Mouse (Mus musculus) liver, postnatal 0 days (tissue): Measurements from ENCODE around the gene Gas2l3. TPM values are rescaled to one million over a fixed set of nuclear protein-coding genes. Genes with fewer than 3 reads are reported as not detected.

Experiments used
- ATAC-seq: fragments of 200-750 bp; cut with Nextera tagmentation; 2 replicates; pipeline ENCODE4 v1.8.0; 2017; ENCODE audit warnings: mild to moderate bottlenecking, moderate library complexity
- DNase-seq: peaks from one replicate; pipeline ENCODE4 v3.0.0-alpha.2; 2016
- H3K27ac ChIP-seq: fragments of 300-500 bp; sonication (generic); 2 replicates; pipeline ENCODE4 v1.5.1; 2014; ENCODE audit warnings: antibody characterized with exemption, moderate library complexity, mild to moderate bottlenecking, low read depth
- H3K27me3 ChIP-seq: fragments of 300-500 bp; sonication (generic); 2 replicates; pipeline ENCODE4 v1.6.1; 2014; ENCODE audit warnings: low read length, control low read depth, mixed read lengths; ENCODE audit not compliant: insufficient read depth
- H3K36me3 ChIP-seq: fragments of 300-500 bp; sonication (generic); replicated peaks from 2 replicates; pipeline ENCODE4 v1.6.1; 2014; ENCODE audit warnings: mild to moderate bottlenecking, control low read depth, low read length, moderate library complexity, mixed read lengths; ENCODE audit not compliant: insufficient read depth
- H3K4me1 ChIP-seq: fragments of 300-500 bp; sonication (generic); 2 replicates; pipeline ENCODE4 v1.6.1; 2014; ENCODE audit warnings: antibody characterized with exemption, mild to moderate bottlenecking, control low read depth; ENCODE audit not compliant: insufficient read depth
- H3K4me2 ChIP-seq: fragments of 300-500 bp; sonication (generic); 2 replicates; pipeline ENCODE4 v1.6.1; 2014; ENCODE audit warnings: low read depth, mild to moderate bottlenecking, low read length, moderate library complexity, mixed read lengths
- H3K4me3 ChIP-seq: fragments of 300-500 bp; sonication (generic); 2 replicates; pipeline ENCODE4 v1.5.1; 2014; ENCODE audit warnings: low read depth, low read length
- H3K9ac ChIP-seq: fragments of 300-500 bp; sonication (generic); replicated peaks from 2 replicates; pipeline ENCODE4 v1.6.1; 2014; ENCODE audit warnings: mild to moderate bottlenecking, moderate library complexity
- H3K9me3 ChIP-seq: fragments of 300-500 bp; sonication (generic); 2 replicates; pipeline ENCODE4 v1.6.1; 2016; ENCODE audit warnings: mild to moderate bottlenecking, control low read depth, low read length, mixed read lengths
- CTCF ChIP-seq: sonication (generic); IDR thresholded peaks from 2 replicates; pipeline ENCODE4 v1.5.1; 2016; ENCODE audit warnings: antibody characterized with exemption, low read depth
- EP300 ChIP-seq: IDR thresholded peaks from 2 replicates; pipeline ENCODE4 v1.6.1; 2016; ENCODE audit warnings: antibody characterized with exemption, low read depth, mild to moderate bottlenecking
- WGBS: fragments of 180-500 bp; shearing (Covaris S2); extraction: QIAGEN DNeasy Blood & Tissue Kit; methylation state at CpG from one replicate; pipeline ENCODE4 v1.1.7; 2014; ENCODE audit not compliant: insufficient replicate concordance; 5-methylcytosine and 5-hydroxymethylcytosine counted together
- polyA plus RNA-seq: library from polyadenylated mRNA; unstranded; fragments of >200 nt; fragmentation: Nextera tagmentation; extraction: Ambion mirVana; gene quantifications from 2 replicates; pipeline ENCODE4 v1.2.1, GENCODE M21; 2015

The Gas2l3 gene
- polyA plus RNA-seq, 1 experiment from 2014 or later: 2.9 TPM

DNA sequence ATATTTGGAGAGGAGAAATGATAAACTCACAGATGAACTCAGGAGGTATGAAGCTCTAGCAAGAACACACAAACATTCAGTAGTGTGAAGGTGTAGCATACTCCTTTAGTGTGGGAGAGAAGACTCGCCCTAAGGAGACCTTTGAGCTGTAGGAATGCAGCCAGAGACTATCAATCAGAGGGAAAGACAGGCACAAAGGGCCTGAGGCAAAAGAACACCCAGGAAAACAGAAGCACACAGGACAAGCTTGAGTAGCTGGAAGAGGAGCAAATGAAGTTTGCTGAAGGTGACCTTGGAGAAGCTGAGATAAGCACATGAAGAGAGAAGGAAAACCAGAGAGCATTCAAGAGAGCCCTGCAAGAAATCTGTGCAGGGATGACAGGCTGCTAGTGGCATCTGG lies 73.7 kb downstream of the Gas2l3 start:
- 53% methylated on average over 1 of the region's 1 CpGs for WGBS
- DNase-seq (no peak), ATAC-seq (no peak)
- Histone ChIP-seq H3K4me2 (no peak overlapping the region), H3K27me3 (no peaks in the 10 kb centered on the region), H3K36me3 (no peaks in the 10 kb centered on the region), H3K4me1 (no peaks in the 10 kb centered on the region), H3K9ac (no peak overlapping the region), H3K9me3 (no peaks in the 10 kb centered on the region), H3K27ac (no peak overlapping the region), H3K4me3 (no peak overlapping the region)
- TF ChIP-seq CTCF (no peak), EP300 (no peak)

DNA sequence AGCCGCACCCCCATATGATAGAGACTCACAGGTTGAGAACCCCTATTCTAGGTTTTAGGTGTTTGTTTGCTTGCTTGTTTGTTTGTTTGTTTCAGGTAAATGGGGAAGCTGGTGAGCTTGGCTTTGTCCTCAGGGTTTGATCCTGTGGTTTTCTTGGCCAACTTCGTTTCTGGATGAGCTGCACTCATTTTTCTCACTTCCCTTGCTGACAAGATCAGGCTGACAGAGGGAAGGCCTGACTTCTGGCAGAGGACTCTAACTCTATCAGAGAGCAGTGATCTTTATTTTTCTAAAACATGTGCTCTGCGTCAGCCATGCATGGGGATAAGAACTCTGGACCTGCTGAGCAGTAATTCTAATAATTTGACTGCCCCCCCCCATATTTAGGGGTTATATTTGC lies 84.8 kb downstream of the Gas2l3 start:
- H3K9me3 ChIP-seq: no peaks in the 10 kb centered on the region
- no peak for DNase-seq
- no peaks in the 10 kb centered on the region for H3K27me3 ChIP-seq
- TF ChIP-seq CTCF (no peak), EP300 (no peak)
- H3K9ac ChIP-seq: no peak overlapping the region
- no peak overlapping the region for H3K4me2 ChIP-seq
- H3K4me3 ChIP-seq: no peak overlapping the region
- no peak for ATAC-seq
- no peaks in the 10 kb centered on the region for H3K4me1 ChIP-seq
- 65% methylated on average over 3 of the region's 3 CpGs for WGBS
- no peak overlapping the region for H3K27ac ChIP-seq
- H3K36me3 ChIP-seq: no peaks in the 10 kb centered on the region

Other genes starting within 250 kb of the Gas2l3 start
- gene Ano4, start 99.2 kb downstream of the Gas2l3 start, polyA plus RNA-seq: not detected in 2 replicates
- gene Nr1h4, start 89.6 kb upstream of the Gas2l3 start, polyA plus RNA-seq: 35.9 and 43.5 TPM in 2 replicates
- 0.11 and 0.15 TPM in 2 replicates for gene Slc17a8, start 177.3 kb upstream of the Gas2l3 start, polyA plus RNA-seq
- gene Scyl2, start 242.3 kb upstream of the Gas2l3 start, polyA plus RNA-seq: 3.5 and 4.8 TPM in 2 replicates